Mouse (Mus musculus) liver, embryonic 11.5 days (tissue): Measurements from ENCODE around the gene 1700125H20Rik. TPM values are rescaled to one million over a fixed set of nuclear protein-coding genes. Genes with fewer than 3 reads are reported as not detected.

ENCODE experiments used
- polyA plus RNA-seq: library from polyadenylated mRNA; unstranded; fragments of >200 nt; fragmentation: Nextera tagmentation; extraction: Ambion mirVana; gene quantifications from 2 replicates; pipeline ENCODE4 v1.2.1, GENCODE M21; 2014

The 1700125H20Rik gene
- polyA plus RNA-seq, 1 experiment from 2014 or later = 0.26 TPM

Other genes starting within 250 kb of the 1700125H20Rik start
- gene Car4, start 212.6 kb upstream of the 1700125H20Rik start, polyA plus RNA-seq = 13.0 and 14.2 TPM in 2 replicates
- 7.9 and 10.9 TPM in 2 replicates for gene Usp32, start 30.2 kb upstream of the 1700125H20Rik start, polyA plus RNA-seq
- 37.1 and 38.6 TPM in 2 replicates for gene Appbp2, start 64.7 kb downstream of the 1700125H20Rik start, polyA plus RNA-seq
- gene Ppm1d, start 140.8 kb downstream of the 1700125H20Rik start, polyA plus RNA-seq = 19.6 and 19.9 TPM in 2 replicates
- gene Bcas3, start 182.8 kb downstream of the 1700125H20Rik start, polyA plus RNA-seq = 24.8 and 25.8 TPM in 2 replicates